Mouse (Mus musculus) limb, embryonic 12.5 days (tissue): ENCODE data around the gene Gkn2. TPM values are rescaled to one million over a fixed set of nuclear protein-coding genes. Genes with fewer than 3 reads are reported as not detected.

Source experiments
- ATAC-seq: fragments of 200-750 bp; cut with Nextera tagmentation; 2 replicates; pipeline ENCODE4 v1.8.0; 2017; ENCODE audit warnings: low read depth, moderate TSS enrichment; ENCODE audit not compliant: insufficient number of reproducible peaks, insufficient read depth, low FRiP score, low TSS enrichment
- H3K27ac ChIP-seq: fragments of 300-500 bp; sonication (generic); 2 replicates; pipeline ENCODE4 v1.5.1; 2016; ENCODE audit warnings: mild to moderate bottlenecking, moderate library complexity
- H3K27me3 ChIP-seq: fragments of 300-500 bp; sonication (generic); 2 replicates; pipeline ENCODE4 v1.6.1; 2016; ENCODE audit warnings: mild to moderate bottlenecking, moderate library complexity
- H3K36me3 ChIP-seq: fragments of 300-500 bp; sonication (generic); 2 replicates; pipeline ENCODE4 v1.6.1; 2016; ENCODE audit warnings: mild to moderate bottlenecking, moderate library complexity
- H3K4me1 ChIP-seq: fragments of 300-500 bp; sonication (generic); replicated peaks from 2 replicates; pipeline ENCODE4 v1.6.1; 2016
- H3K4me2 ChIP-seq: fragments of 300-500 bp; sonication (generic); 2 replicates; pipeline ENCODE4 v1.6.1; 2016; ENCODE audit warnings: mild to moderate bottlenecking, moderate library complexity
- H3K4me3 ChIP-seq: fragments of 300-500 bp; sonication (generic); replicated peaks from 2 replicates; pipeline ENCODE4 v1.5.1; 2016; ENCODE audit warnings: mild to moderate bottlenecking
- H3K9ac ChIP-seq: fragments of 300-500 bp; sonication (generic); replicated peaks from 2 replicates; pipeline ENCODE4 v1.6.1; 2016; ENCODE audit warnings: mild to moderate bottlenecking, moderate library complexity
- H3K9me3 ChIP-seq: fragments of 300-500 bp; sonication (generic); 2 replicates; pipeline ENCODE4 v1.6.1; 2016; ENCODE audit warnings: mild to moderate bottlenecking, moderate library complexity
- WGBS: fragments of 180-500 bp; shearing (Covaris S2); methylation state at CpG from one replicate; pipeline ENCODE4 v1.1.7; 2016; 5-methylcytosine and 5-hydroxymethylcytosine counted together
- polyA plus RNA-seq: library from polyadenylated mRNA; unstranded; fragments of >200 nt; fragmentation: Nextera tagmentation; extraction: Ambion mirVana; gene quantifications from 2 replicates; pipeline ENCODE4 v1.2.1, GENCODE M21; 2016

Gkn2 gene
- polyA plus RNA-seq, 1 experiment from 2014 or later, result not detected

DNA sequence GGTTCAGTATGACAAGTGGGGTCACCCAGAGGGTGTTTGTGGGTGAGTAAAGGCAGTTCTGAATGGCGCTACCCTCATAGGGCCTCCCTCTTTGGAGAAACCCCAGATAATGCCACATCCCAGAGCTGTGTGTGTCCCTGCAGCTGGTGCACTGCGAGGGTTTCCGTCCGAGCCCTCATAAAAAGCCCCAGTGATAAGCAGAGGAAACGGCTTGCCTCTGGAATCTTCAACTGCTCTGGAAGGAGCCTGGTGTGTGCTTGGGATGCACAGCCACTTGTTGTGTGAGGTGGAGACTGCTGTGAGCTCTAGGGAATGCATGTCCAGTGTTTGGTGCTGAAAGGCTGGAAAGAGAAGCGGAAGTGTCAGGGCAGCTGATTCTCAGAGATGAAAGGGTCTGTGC, 28.3 kb downstream of the Gkn2 start:
- H3K36me3 ChIP-seq, result no peaks in the 10 kb centered on the region
- H3K27me3 ChIP-seq, result no peaks in the 10 kb centered on the region
- no peak overlapping the region for H3K9ac ChIP-seq
- WGBS, result 50% methylated on average over 6 of the region's 6 CpGs
- H3K9me3 ChIP-seq, result no peaks in the 10 kb centered on the region
- H3K27ac ChIP-seq, result no peak overlapping the region
- no peak for ATAC-seq
- no peaks in the 10 kb centered on the region; the same call in 1 of the 2 replicates for H3K4me1 ChIP-seq
- H3K4me2 ChIP-seq, result no peak overlapping the region
- H3K4me3 ChIP-seq, result no peak overlapping the region

DNA sequence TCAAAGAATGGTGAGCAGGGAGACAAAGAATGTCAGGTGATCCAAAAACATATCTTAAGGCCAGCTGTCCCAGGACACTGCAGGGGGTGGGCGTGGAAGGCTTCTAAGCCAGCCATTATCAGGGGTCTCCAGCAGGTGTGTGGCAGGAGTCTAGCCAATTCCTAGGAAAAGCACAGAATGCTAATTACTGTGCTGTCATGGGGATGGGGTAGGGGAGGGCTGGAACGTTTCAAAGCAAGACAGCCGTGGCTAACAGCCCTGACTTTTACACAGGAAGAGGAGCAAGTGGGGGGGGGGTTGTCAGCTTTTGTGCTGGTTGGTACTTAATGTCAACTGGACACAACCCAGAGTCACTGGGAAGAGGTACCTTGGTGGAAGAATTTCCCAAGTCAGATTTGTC, 38.9 kb downstream of the Gkn2 start:
- H3K36me3 ChIP-seq, result no peaks in the 10 kb centered on the region
- 23% methylated on average over 3 of the region's 3 CpGs for WGBS
- no peaks in the 10 kb centered on the region for H3K27me3 ChIP-seq
- H3K9ac ChIP-seq, result no peak overlapping the region
- no peak overlapping the region for H3K27ac ChIP-seq
- no peak for ATAC-seq
- H3K9me3 ChIP-seq, result no peaks in the 10 kb centered on the region
- no peak overlapping the region for H3K4me2 ChIP-seq
- H3K4me1 ChIP-seq, result no peaks in the 10 kb centered on the region
- H3K4me3 ChIP-seq, result no peak overlapping the region

DNA sequence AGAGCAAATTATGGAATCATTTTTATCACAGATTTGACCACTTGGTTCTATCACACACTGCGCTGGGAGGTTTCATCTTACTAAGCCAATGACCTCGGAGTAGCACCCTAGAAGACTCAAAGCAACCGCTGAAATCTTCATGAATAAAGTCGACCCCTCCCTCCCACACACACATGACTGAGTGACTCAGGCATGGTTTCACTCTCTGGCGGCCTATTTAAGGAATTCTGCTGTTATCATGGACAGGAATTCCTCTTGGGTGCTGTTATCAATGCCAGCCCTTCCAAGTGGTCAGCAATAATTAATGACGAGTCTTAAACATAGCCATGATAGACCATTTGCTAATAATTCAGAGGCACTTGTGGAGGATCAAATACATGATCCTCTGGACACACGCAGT, 49.1 kb downstream of the Gkn2 start:
- no peaks in the 10 kb centered on the region for H3K4me1 ChIP-seq
- H3K27me3 ChIP-seq, result 0 out of 2 replicates have a peak, but pooled peaks cover 3% of the 10 kb centered on the region
- H3K9me3 ChIP-seq, result no peaks in the 10 kb centered on the region
- no peak for ATAC-seq
- no peaks in the 10 kb centered on the region for H3K36me3 ChIP-seq
- no peak overlapping the region for H3K4me2 ChIP-seq
- no peak overlapping the region for H3K4me3 ChIP-seq
- 82% methylated on average over 7 of the region's 7 CpGs for WGBS
- H3K9ac ChIP-seq, result no peak overlapping the region
- no peak overlapping the region for H3K27ac ChIP-seq

GRCm38 (mm10) chr6:87424037-87424816, 51.1 kb downstream of the Gkn2 start:
- 0 out of 2 replicates have a peak, but pooled peaks cover 3% of the 10 kb centered on the region for H3K27me3 ChIP-seq
- H3K27ac ChIP-seq, result no peak overlapping the region
- H3K36me3 ChIP-seq, result no peaks in the 10 kb centered on the region
- ATAC-seq, result no peak
- H3K4me3 ChIP-seq, result no peak overlapping the region
- H3K9me3 ChIP-seq, result no peaks in the 10 kb centered on the region
- no peaks in the 10 kb centered on the region for H3K4me1 ChIP-seq
- WGBS, result 72% methylated on average over 19 of the region's 19 CpGs
- H3K9ac ChIP-seq, result no peak overlapping the region
- H3K4me2 ChIP-seq, result no peak overlapping the region

- H3K9me3 ChIP-seq, result no peaks in the 10 kb centered on the region
- H3K27me3 ChIP-seq, result 0 out of 2 replicates have a peak, but pooled peaks cover 3% of the 10 kb centered on the region
- H3K9ac ChIP-seq, result no peak overlapping the region
- H3K36me3 ChIP-seq, result no peaks in the 10 kb centered on the region
- WGBS, result 89% methylated on average over 5 of the region's 5 CpGs
- no peaks in the 10 kb centered on the region for H3K4me1 ChIP-seq
- no peak overlapping the region for H3K4me2 ChIP-seq
- no peak overlapping the region for H3K4me3 ChIP-seq
- ATAC-seq, result no peak
- no peak overlapping the region for H3K27ac ChIP-seq
Measured at GRCm38 (mm10) chr6:87426954-87427353, 53.8 kb downstream of the Gkn2 start.

DNA sequence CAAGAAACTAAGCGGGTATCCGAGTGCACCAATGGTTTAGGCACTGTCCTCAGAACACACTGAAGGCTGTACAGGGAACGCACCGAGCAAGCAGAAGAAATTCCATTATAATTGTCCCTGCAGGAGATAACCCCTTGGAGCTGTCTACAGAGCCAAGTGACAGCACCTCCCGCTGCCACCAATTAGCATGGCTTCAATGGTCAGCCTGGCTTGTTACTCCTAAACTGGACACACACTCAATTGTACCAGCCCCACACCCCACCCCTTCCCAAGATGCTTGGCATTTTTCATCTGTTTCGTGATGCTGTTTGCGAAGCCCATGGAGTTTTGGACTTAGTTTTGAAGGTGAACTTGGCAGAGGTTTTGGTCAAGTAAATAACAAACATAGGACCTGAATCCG, 54.5 kb downstream of the Gkn2 start:
- Histone ChIP-seq H3K4me1 (no peaks in the 10 kb centered on the region), H3K9ac (no peak overlapping the region), H3K36me3 (no peaks in the 10 kb centered on the region), H3K27ac (no peak overlapping the region), H3K4me2 (no peak overlapping the region), H3K4me3 (no peak overlapping the region), H3K27me3 (0 out of 2 replicates have a peak, but pooled peaks cover 3% of the 10 kb centered on the region), H3K9me3 (no peaks in the 10 kb centered on the region)
- ATAC-seq, result no peak
- 79% methylated on average over 8 of the region's 8 CpGs for WGBS

DNA sequence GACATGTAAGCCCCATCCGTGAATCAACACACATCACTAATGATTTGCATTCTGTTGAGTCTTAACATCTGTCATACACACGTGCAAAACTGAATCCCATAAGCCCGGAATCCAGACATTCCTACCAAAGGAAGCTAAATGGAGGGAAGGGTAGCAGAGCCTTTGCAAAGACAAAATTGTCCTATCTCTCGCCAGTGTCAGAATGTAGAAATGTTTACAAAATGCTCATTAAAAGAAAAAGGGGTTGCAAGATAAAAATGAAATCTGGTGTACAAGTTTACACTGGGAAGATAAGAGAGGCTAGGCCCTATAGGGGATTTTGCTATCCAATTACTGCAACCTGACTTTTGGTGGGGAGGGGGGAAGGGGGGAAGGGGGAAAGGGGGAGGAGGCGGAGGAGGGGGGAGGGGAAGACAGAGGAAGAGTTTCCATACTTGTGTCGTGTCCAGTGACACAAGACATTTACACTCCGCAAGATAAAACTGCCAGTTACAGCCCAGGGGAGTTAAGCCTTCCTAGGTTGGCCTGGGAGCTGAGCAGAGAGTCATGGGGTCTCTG, 55.4 kb downstream of the Gkn2 start, which contains the start of gene Bmp10:
Gene Bmp10, plus strand, starts transcription at position 508 of the 558 bp plus-strand sequence.
- 70% methylated on average over 7 of the region's 7 CpGs for WGBS
- no peak within 1 kb of the TSS for H3K27ac ChIP-seq
- ATAC-seq, result no peak

More for the DNA sequence above, 55.4 kb downstream of the Gkn2 start, which contains the start of gene Bmp10:
- Histone ChIP-seq H3K4me3 (no peak within 1 kb of the TSS), H3K9me3 (no peaks in the 10 kb centered on the region), H3K36me3 (no peaks in the 10 kb centered on the region), H3K27me3 (0 out of 2 replicates have a peak, but pooled peaks cover 3% of the 10 kb centered on the region), H3K9ac (no peak within 1 kb of the TSS), H3K4me2 (no peak within 1 kb of the TSS), H3K4me1 (no peaks in the 10 kb centered on the region)

Other genes with a start within 250 kb of the Gkn2 start
- gene Antxr1, start 37.5 kb upstream of the Gkn2 start, polyA plus RNA-seq, result 15.4 and 16.2 TPM in 2 replicates
- not detected in 2 replicates for gene Gkn1, start 22.4 kb upstream of the Gkn2 start, polyA plus RNA-seq
- gene Gkn3, start 15.6 kb downstream of the Gkn2 start, polyA plus RNA-seq, result not detected in 2 replicates
- gene Bmp10, start 55.6 kb downstream of the Gkn2 start, polyA plus RNA-seq, result not detected in 2 replicates
- 2.8 and 4.0 TPM in 2 replicates for gene Arhgap25, start 159.9 kb downstream of the Gkn2 start, polyA plus RNA-seq
- 1.7 TPM in 2 replicates for gene Prokr1, start 217.4 kb downstream of the Gkn2 start, polyA plus RNA-seq